Mouse (Mus musculus) C2C12 (cell line): ENCODE data around the gene Emc6. TPM values are rescaled to one million over a fixed set of nuclear protein-coding genes. Genes with fewer than 3 reads are reported as not detected.

Source experiments
- H3K27me3 ChIP-seq: one replicate; pipeline ENCODE4 v1.6.1; 2011; ENCODE audit not compliant: control insufficient read depth, insufficient read depth, insufficient read length
- H3K36me3 ChIP-seq: one replicate; pipeline ENCODE4 v1.6.1; 2011; ENCODE audit not compliant: control insufficient read depth, insufficient read depth
- H3K4me3 ChIP-seq: one replicate; pipeline ENCODE4 v1.5.1; 2011; ENCODE audit warnings: mild to moderate bottlenecking, control low read depth; ENCODE audit not compliant: poor library complexity, insufficient read depth, severe bottlenecking
- H3K79me2 ChIP-seq: one replicate; pipeline ENCODE4 v1.6.1; 2011; ENCODE audit not compliant: control insufficient read depth, insufficient read depth
- H3K79me3 ChIP-seq: one replicate; pipeline ENCODE4 v1.6.1; 2011; ENCODE audit warnings: low read depth, control low read depth
- H3ac ChIP-seq: one replicate; pipeline ENCODE3; 2011; ENCODE audit warnings: low read depth; ENCODE audit not compliant: control insufficient read depth, insufficient read length
- CEBPB ChIP-seq: IDR thresholded peaks from one replicate; pipeline ENCODE4 v1.6.1; 2011; ENCODE audit warnings: low read depth, mild to moderate bottlenecking, control low read depth, moderate library complexity
- CTCF ChIP-seq: IDR thresholded peaks from one replicate; pipeline ENCODE4 v1.5.1; 2011; ENCODE audit not compliant: control insufficient read depth, insufficient read depth, insufficient read length
- FOSL1 ChIP-seq: IDR thresholded peaks from one replicate; pipeline ENCODE4 v1.8.0; 2011; ENCODE audit warnings: mild to moderate bottlenecking, low read length; ENCODE audit not compliant: poor library complexity, insufficient read depth, severe bottlenecking
- MAX ChIP-seq: IDR thresholded peaks from one replicate; pipeline ENCODE4 v1.6.1; 2011; ENCODE audit warnings: mild to moderate bottlenecking, control low read depth
- MYOD1 ChIP-seq: IDR thresholded peaks from one replicate; pipeline ENCODE4 v1.6.1; 2011; ENCODE audit warnings: low read depth; ENCODE audit not compliant: control insufficient read depth, insufficient read length
- MYOG ChIP-seq: IDR thresholded peaks from one replicate; pipeline ENCODE4 v1.6.1; 2011; ENCODE audit not compliant: control insufficient read depth, insufficient read length; ENCODE audit errors: extremely low read depth
- USF1 ChIP-seq: IDR thresholded peaks from one replicate; pipeline ENCODE4 v1.6.1; 2011; ENCODE audit warnings: low read depth, mild to moderate bottlenecking, control low read depth, moderate library complexity
- polyA plus RNA-seq: library from polyadenylated mRNA; unstranded; fragments of >200 nt; fragmentation: generic; extraction: Trizol; gene quantifications from one replicate; pipeline ENCODE4 v1.2.1, GENCODE M21; 2012; ENCODE audit warnings: missing spikeins

Gene Emc6
- polyA plus RNA-seq, 1 experiment, result 71.6 TPM

DNA sequence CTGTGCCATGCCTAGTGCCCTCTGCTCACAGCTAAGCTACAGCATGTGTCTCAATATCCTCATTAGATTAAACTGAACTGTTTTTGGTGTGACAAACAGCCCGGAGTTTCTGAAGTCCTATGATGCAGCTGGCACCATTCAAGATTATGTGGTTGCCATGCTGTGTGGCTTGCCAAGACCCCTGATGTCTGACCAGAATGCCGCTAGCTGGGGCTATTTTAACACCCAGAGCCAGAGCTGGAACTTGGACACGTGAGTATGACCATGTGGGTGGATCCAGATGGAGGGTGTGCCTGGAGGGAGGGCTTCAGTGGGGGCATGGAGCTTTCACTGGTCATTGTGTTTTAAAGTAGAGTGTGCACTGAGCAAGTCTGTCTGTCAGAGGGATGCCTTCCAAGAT, 37.1 kb upstream of the Emc6 start:
- no peak overlapping the region for H3ac ChIP-seq
- H3K4me3 ChIP-seq, result no peak overlapping the region
- no peaks in the 10 kb centered on the region for H3K79me2 ChIP-seq
- H3K79me3 ChIP-seq, result no peaks in the 10 kb centered on the region
- no peaks in the 10 kb centered on the region for H3K36me3 ChIP-seq
- H3K27me3 ChIP-seq, result peaks cover 4% of the 10 kb centered on the region
- no peak for TF ChIP-seq MYOG
- no peak for TF ChIP-seq MAX
- no peak for TF ChIP-seq MYOD1
- no peak for TF ChIP-seq USF1
- no peak for TF ChIP-seq FOSL1
- TF ChIP-seq CTCF, result no peak
- no peak for TF ChIP-seq CEBPB

DNA sequence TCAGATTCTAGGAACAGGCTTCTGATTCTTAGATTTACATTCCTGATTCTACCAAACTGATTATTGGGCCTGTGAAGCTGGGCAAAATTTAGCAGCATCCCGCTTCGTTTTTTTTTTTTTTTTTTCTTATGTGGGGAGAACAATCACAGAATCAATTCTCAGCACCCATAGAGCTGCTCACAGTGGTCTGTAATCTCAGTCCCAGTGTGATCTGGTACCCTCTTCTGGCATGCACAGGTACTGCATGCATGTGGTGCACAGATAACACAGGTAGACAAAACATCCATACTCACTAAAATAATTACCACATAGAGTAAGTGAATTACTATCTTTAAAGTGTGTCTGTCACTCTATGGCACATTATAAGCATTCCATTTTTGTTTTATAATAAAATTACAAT, 30.8 kb upstream of the Emc6 start:
- H3K79me2 ChIP-seq, result no peaks in the 10 kb centered on the region
- H3ac ChIP-seq, result no peak overlapping the region
- H3K4me3 ChIP-seq, result no peak overlapping the region
- H3K27me3 ChIP-seq, result no peaks in the 10 kb centered on the region
- TF ChIP-seq MYOD1 (no peak), MYOG (no peak)
- H3K79me3 ChIP-seq, result no peaks in the 10 kb centered on the region
- H3K36me3 ChIP-seq, result no peaks in the 10 kb centered on the region

DNA sequence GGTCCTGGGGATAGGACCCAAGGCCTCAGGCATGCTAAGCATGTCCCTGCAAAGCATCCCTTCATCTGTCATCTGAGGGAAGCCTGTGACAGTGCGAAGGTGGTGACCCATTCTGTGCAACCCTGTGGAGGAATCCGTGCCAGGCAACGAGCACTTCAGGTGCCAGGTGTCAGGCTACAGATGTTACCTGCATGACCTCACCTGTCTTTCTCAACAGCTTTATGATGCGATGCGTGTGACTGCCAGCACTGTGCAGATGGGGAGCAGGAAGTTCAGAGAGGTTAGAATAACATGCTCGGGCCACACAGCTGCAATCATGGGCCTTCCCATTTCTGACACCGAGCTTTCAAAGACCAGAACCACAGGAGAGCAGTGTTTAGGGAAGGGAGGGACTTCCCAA, 28.4 kb upstream of the Emc6 start:
- Histone ChIP-seq H3ac (no peak overlapping the region), H3K27me3 (no peaks in the 10 kb centered on the region), H3K4me3 (no peak overlapping the region), H3K79me3 (no peaks in the 10 kb centered on the region), H3K36me3 (no peaks in the 10 kb centered on the region), H3K79me2 (no peaks in the 10 kb centered on the region)
- TF ChIP-seq USF1, result no peak
- TF ChIP-seq MYOG, result no peak
- TF ChIP-seq CEBPB, result no peak
- TF ChIP-seq MAX, result no peak
- TF ChIP-seq FOSL1, result no peak
- no peak for TF ChIP-seq CTCF
- no peak for TF ChIP-seq MYOD1

DNA sequence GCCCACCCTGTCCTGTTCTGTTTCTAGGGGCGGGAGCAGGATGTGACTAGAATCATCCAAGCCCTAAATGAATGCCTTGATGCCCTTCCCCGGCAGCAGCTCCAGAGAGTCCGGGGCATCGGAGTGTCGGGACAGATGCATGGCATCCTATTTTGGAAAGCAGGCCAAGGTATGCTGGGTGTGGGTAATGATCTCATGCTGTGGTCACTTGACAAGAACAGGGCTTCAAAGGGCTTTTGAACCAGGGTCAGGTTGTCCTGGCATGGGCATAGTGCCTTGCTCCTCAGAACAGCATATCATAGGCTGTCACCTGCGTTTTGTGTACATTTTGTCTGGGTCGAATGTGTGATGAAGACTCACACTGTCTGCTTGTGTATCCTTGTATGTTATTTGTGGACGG, 27.1 kb upstream of the Emc6 start:
- Histone ChIP-seq H3K27me3 (no peaks in the 10 kb centered on the region), H3K36me3 (no peaks in the 10 kb centered on the region), H3K79me3 (no peaks in the 10 kb centered on the region), H3ac (no peak overlapping the region), H3K79me2 (no peaks in the 10 kb centered on the region), H3K4me3 (no peak overlapping the region)
- TF ChIP-seq CTCF, result no peak
- TF ChIP-seq MYOD1, result no peak

DNA sequence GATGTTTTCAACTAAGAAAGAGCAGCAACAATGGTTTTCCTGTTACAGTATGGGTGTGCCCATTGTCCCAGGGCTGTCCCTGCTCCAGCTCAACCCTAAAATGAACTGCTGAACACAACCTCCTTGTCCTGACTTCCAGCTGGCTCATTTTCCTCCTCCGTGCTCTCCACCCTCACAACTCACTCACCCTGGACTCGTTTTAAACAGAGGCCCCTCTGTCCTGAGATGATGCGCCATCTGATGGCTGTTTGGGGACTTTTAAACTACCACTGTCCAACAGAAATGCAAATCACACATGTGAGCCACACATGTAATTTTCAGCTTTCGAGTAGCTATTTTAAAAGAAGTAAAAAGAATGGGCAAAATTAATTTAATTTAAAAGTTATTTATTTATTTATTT, 24.8 kb upstream of the Emc6 start:
- no peak for TF ChIP-seq CTCF
- no peak for TF ChIP-seq MYOD1
- no peak for TF ChIP-seq MYOG
- no peak for TF ChIP-seq USF1
- TF ChIP-seq FOSL1, result no peak
- TF ChIP-seq MAX, result no peak
- no peak for TF ChIP-seq CEBPB
- Histone ChIP-seq H3K36me3 (no peaks in the 10 kb centered on the region), H3K4me3 (no peak overlapping the region), H3ac (no peak overlapping the region), H3K27me3 (no peaks in the 10 kb centered on the region), H3K79me3 (no peaks in the 10 kb centered on the region), H3K79me2 (no peaks in the 10 kb centered on the region)

DNA sequence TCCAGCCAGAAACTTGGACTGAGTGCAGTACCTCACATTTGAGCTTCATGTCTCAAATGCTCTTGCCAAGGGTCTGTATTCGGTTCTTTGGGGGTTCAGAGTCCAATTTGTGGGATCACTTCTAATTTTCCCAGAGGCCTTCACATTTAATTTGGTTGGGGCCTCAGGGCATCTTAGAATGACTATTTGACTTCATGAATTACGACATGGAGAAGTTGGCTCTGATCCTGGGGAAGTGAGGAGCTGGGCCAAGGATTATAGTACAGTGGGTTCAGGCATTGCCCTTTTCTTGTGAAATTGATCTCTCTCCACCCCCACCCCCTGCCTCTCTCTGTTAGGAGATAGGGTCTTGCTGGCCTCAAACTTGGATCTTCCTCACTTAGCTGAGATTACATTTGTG, 24.2 kb upstream of the Emc6 start:
- no peaks in the 10 kb centered on the region for H3K79me2 ChIP-seq

More for the DNA sequence above, 24.2 kb upstream of the Emc6 start:
- Histone ChIP-seq H3K27me3 (no peaks in the 10 kb centered on the region), H3ac (no peak overlapping the region), H3K36me3 (no peaks in the 10 kb centered on the region), H3K79me3 (no peaks in the 10 kb centered on the region), H3K4me3 (no peak overlapping the region)
- TF ChIP-seq CEBPB (no peak), FOSL1 (no peak), CTCF (no peak), MYOG (no peak), MYOD1 (no peak), USF1 (no peak), MAX (no peak)
